Mouse (Mus musculus) stomach, embryonic 16.5 days (tissue): ENCODE data around the gene Tln2. TPM values are rescaled to one million over a fixed set of nuclear protein-coding genes. Genes with fewer than 3 reads are reported as not detected.

Source experiments
- ATAC-seq: fragments of 200-750 bp; cut with Nextera tagmentation; 2 replicates; pipeline ENCODE4 v1.8.0; 2017; ENCODE audit warnings: moderate number of reproducible peaks, moderate TSS enrichment; ENCODE audit not compliant: insufficient read depth, low FRiP score
- H3K27ac ChIP-seq: fragments of 300-500 bp; sonication (generic); 2 replicates; pipeline ENCODE4 v1.5.1; 2014; ENCODE audit warnings: low read length
- H3K27me3 ChIP-seq: fragments of 300-500 bp; sonication (generic); 2 replicates; pipeline ENCODE4 v1.6.1; 2014; ENCODE audit warnings: low read length, control low read depth, mixed read lengths; ENCODE audit not compliant: control insufficient read depth, insufficient read depth
- H3K36me3 ChIP-seq: fragments of 300-500 bp; sonication (generic); 2 replicates; pipeline ENCODE4 v1.6.1; 2014; ENCODE audit warnings: low read length; ENCODE audit not compliant: control insufficient read depth, insufficient read depth
- H3K4me1 ChIP-seq: fragments of 300-500 bp; sonication (generic); 2 replicates; pipeline ENCODE4 v1.6.1; 2014; ENCODE audit warnings: low read length, control low read depth, mixed read lengths; ENCODE audit not compliant: control insufficient read depth, insufficient read depth
- H3K4me2 ChIP-seq: fragments of 300-500 bp; sonication (generic); 2 replicates; pipeline ENCODE4 v1.6.1; 2014; ENCODE audit warnings: low read depth, low read length, mixed read lengths
- H3K4me3 ChIP-seq: fragments of 300-500 bp; sonication (generic); replicated peaks from 2 replicates; pipeline ENCODE4 v1.5.1; 2014; ENCODE audit warnings: mild to moderate bottlenecking, low read length
- H3K9ac ChIP-seq: fragments of 300-500 bp; sonication (generic); 2 replicates; pipeline ENCODE4 v1.6.1; 2014; ENCODE audit warnings: low read length
- H3K9me3 ChIP-seq: fragments of 300-500 bp; sonication (generic); replicated peaks from 2 replicates; pipeline ENCODE4 v1.6.1; 2016; ENCODE audit warnings: low read length, control low read depth; ENCODE audit not compliant: control insufficient read depth
- WGBS: fragments of 180-500 bp; shearing (Covaris S2); extraction: QIAGEN DNeasy Blood & Tissue Kit; methylation state at CpG from one replicate; pipeline ENCODE4 v1.1.7; 2014; 5-methylcytosine and 5-hydroxymethylcytosine counted together
- polyA plus RNA-seq: library from polyadenylated mRNA; unstranded; fragments of >200 nt; fragmentation: Nextera tagmentation; extraction: Ambion mirVana; gene quantifications from 2 replicates; pipeline ENCODE4 v1.2.1, GENCODE M21; 2015

Tln2 gene
- polyA plus RNA-seq, 1 experiment from 2014 or later: 25.4 TPM

- no peaks in the 10 kb centered on the region for H3K36me3 ChIP-seq
- ATAC-seq: 0 out of 2 replicates have a peak, but pooled peaks have one; percentile 56
- no peak overlapping the region for H3K4me2 ChIP-seq
- peaks cover 3% of the 10 kb centered on the region; the same call in 1 of the 2 replicates for H3K4me1 ChIP-seq
- no peaks in the 10 kb centered on the region for H3K27me3 ChIP-seq
- no peak overlapping the region for H3K9ac ChIP-seq
- WGBS: 72% methylated on average over 6 of the region's 6 CpGs
- H3K27ac ChIP-seq: no peak overlapping the region
- no peak overlapping the region for H3K4me3 ChIP-seq
- no peaks in the 10 kb centered on the region for H3K9me3 ChIP-seq
Measured at GRCm38 (mm10) chr9:67565801-67566258, 6.3 kb upstream of the Tln2 start.

GRCm38 (mm10) chr9:67549811-67550501 lies 9.5 kb downstream of the Tln2 start:
- no peaks in the 10 kb centered on the region for H3K27me3 ChIP-seq
- peaks cover 15% of the 10 kb centered on the region for H3K4me1 ChIP-seq
- no peaks in the 10 kb centered on the region for H3K36me3 ChIP-seq
- H3K9ac ChIP-seq: no peak overlapping the region
- peak overlapping the region; percentile 26; the same call in 1 of the 2 replicates for H3K27ac ChIP-seq
- no peak overlapping the region for H3K4me2 ChIP-seq
- no peak overlapping the region for H3K4me3 ChIP-seq
- no peak for ATAC-seq
- WGBS: 87% methylated on average over 8 of the region's 8 CpGs
- no peaks in the 10 kb centered on the region for H3K9me3 ChIP-seq

GRCm38 (mm10) chr9:67549332-67549731 lies 10.2 kb downstream of the Tln2 start:
- H3K4me1 ChIP-seq: peaks cover 18% of the 10 kb centered on the region
- ATAC-seq: no peak; the same call in 1 of the 2 replicates
- 37% methylated on average over 4 of the region's 4 CpGs for WGBS
- no peak overlapping the region for H3K9ac ChIP-seq
- H3K9me3 ChIP-seq: no peaks in the 10 kb centered on the region
- no peaks in the 10 kb centered on the region for H3K27me3 ChIP-seq
- H3K36me3 ChIP-seq: no peaks in the 10 kb centered on the region
- H3K4me2 ChIP-seq: no peak overlapping the region
- H3K4me3 ChIP-seq: no peak overlapping the region
- H3K27ac ChIP-seq: peak overlapping the region; percentile 5; the same call in 1 of the 2 replicates

- peaks cover 18% of the 10 kb centered on the region for H3K4me1 ChIP-seq
- H3K9me3 ChIP-seq: no peaks in the 10 kb centered on the region
- H3K4me2 ChIP-seq: no peak overlapping the region
- H3K27me3 ChIP-seq: no peaks in the 10 kb centered on the region
- H3K36me3 ChIP-seq: no peaks in the 10 kb centered on the region
- H3K9ac ChIP-seq: no peak overlapping the region
- ATAC-seq: no peak
- 72% methylated on average over 5 of the region's 5 CpGs for WGBS
- H3K4me3 ChIP-seq: no peak overlapping the region
- H3K27ac ChIP-seq: no peak overlapping the region
Measured at GRCm38 (mm10) chr9:67546650-67547049, 12.9 kb downstream of the Tln2 start.

- H3K4me3 ChIP-seq: no peak overlapping the region
- H3K4me2 ChIP-seq: no peak overlapping the region
- H3K27me3 ChIP-seq: no peaks in the 10 kb centered on the region
- WGBS: 71% methylated on average over 3 of the region's 3 CpGs
- peaks cover 18% of the 10 kb centered on the region for H3K4me1 ChIP-seq
- H3K27ac ChIP-seq: no peak overlapping the region
- no peaks in the 10 kb centered on the region for H3K9me3 ChIP-seq
- ATAC-seq: no peak
- no peaks in the 10 kb centered on the region for H3K36me3 ChIP-seq
- no peak overlapping the region for H3K9ac ChIP-seq
Measured at GRCm38 (mm10) chr9:67545794-67546193, 13.7 kb downstream of the Tln2 start.

- no peaks in the 10 kb centered on the region for H3K9me3 ChIP-seq
- no peak overlapping the region for H3K9ac ChIP-seq
- no peak overlapping the region for H3K27ac ChIP-seq
- H3K27me3 ChIP-seq: no peaks in the 10 kb centered on the region
- no peak overlapping the region for H3K4me3 ChIP-seq
- 38% methylated on average over 7 of the region's 7 CpGs for WGBS
- no peak overlapping the region; the same call in 1 of the 2 replicates for H3K4me2 ChIP-seq
- peak; percentile 30; the same call in 1 of the 2 replicates for ATAC-seq
- peaks cover 17% of the 10 kb centered on the region for H3K4me1 ChIP-seq
- no peaks in the 10 kb centered on the region for H3K36me3 ChIP-seq
Measured at GRCm38 (mm10) chr9:67544783-67545182, 14.7 kb downstream of the Tln2 start.

- Histone ChIP-seq H3K36me3 (no peaks in the 10 kb centered on the region), H3K4me2 (no peak overlapping the region), H3K9ac (no peak overlapping the region), H3K4me1 (peaks cover 11% of the 10 kb centered on the region), H3K9me3 (no peaks in the 10 kb centered on the region), H3K4me3 (no peak overlapping the region), H3K27me3 (no peaks in the 10 kb centered on the region), H3K27ac (no peak overlapping the region)
- 67% methylated on average over 8 of the region's 8 CpGs for WGBS
- ATAC-seq: no peak
Measured at GRCm38 (mm10) chr9:67541948-67542347, 17.6 kb downstream of the Tln2 start.

- no peak for ATAC-seq
- Histone ChIP-seq H3K4me2 (no peak overlapping the region), H3K4me3 (no peak overlapping the region), H3K27ac (no peak overlapping the region), H3K9ac (no peak overlapping the region), H3K36me3 (no peaks in the 10 kb centered on the region), H3K27me3 (no peaks in the 10 kb centered on the region), H3K9me3 (no peaks in the 10 kb centered on the region), H3K4me1 (peaks cover 9% of the 10 kb centered on the region)
- WGBS: 45% methylated on average over 17 of the region's 17 CpGs
Measured at GRCm38 (mm10) chr9:67539776-67540706, 19.5 kb downstream of the Tln2 start.

- Histone ChIP-seq H3K4me3 (no peak overlapping the region), H3K36me3 (no peaks in the 10 kb centered on the region), H3K4me1 (no peaks in the 10 kb centered on the region), H3K4me2 (no peak overlapping the region), H3K27me3 (no peaks in the 10 kb centered on the region), H3K9ac (no peak overlapping the region), H3K9me3 (no peaks in the 10 kb centered on the region), H3K27ac (no peak overlapping the region)
- 55% methylated on average over 7 of the region's 7 CpGs for WGBS
- ATAC-seq: no peak
Measured at GRCm38 (mm10) chr9:67534420-67534819, 25.1 kb downstream of the Tln2 start.
